In the genomic region with DNA sequence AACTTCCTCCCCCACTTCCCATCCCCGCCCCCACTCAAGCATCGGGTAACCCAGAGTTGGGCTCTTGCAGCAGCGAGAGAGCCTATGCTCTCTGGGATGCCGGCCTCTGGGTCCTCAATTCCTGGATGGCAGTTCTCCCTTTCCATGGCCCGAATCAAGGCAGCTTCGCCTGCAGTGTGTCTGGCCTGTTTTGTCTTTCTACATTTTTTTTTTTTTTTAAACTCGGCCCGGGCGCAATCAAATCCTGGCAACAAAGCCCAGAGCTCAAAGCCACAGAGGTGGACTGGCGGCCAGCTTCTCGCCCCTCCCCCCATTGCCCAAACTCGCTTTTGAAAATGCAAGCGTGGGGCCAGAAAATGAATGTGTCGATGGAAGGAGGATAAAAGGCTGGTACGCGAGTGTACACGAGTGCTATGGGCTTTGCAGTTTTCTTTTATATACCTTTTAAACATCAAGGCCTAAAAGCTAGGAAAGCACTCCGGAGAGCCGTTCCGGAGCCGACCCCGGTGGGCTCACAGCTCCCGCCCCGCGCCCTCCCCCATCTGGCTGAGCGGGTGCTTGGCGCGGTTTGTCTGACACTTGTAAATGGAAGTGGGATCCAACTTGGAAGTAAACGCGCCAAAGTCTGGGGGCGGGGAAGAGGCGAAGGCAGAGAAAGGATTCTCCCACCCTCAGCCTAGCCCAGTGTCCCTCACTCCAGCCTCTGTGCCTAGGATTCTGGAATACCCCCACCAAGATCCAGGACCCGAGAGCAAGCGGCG, we compare ENCODE assay signal across 8 mouse cellular contexts. TPM values are rescaled to one million over a fixed set of nuclear protein-coding genes. Genes with fewer than 3 reads are reported as not detected.
DNase-seq lines count a peak whose midpoint lies in the region; ATAC-seq lines count a peak whose summit lies in the region.

No protein-coding gene starts in this region.

- ATAC-seq in forebrain, embryonic 11.5 days (replicated peaks; ENCODE audit: low FRiP score), result peak; percentile 50
- peak; percentile 62 for ATAC-seq in hindbrain, embryonic 11.5 days (ENCODE audit: low FRiP score)
- ATAC-seq in stomach, embryonic 14.5 days (ENCODE audit: insufficient number of reproducible peaks, insufficient read depth, low FRiP score, low read depth), result no peak
- ATAC-seq in activated CD4-positive, CD25-positive, alpha-beta regulatory T cell, adult 4 months, result no peak

- peak overlapping the region; percentile 87 for H3K27ac ChIP-seq in forebrain, embryonic 11.5 days (ENCODE audit: low read depth, low read length)
- peak overlapping the region; percentile 91 for H3K27ac ChIP-seq in hindbrain, embryonic 11.5 days (ENCODE audit: low read depth, low read length)
- no peak overlapping the region for H3K27ac ChIP-seq in macrophage
- H3K27ac ChIP-seq in stomach, embryonic 14.5 days (ENCODE audit: low read length), result peak overlapping the region; percentile 55

- intact Hi-C loops in left cerebral cortex, postnatal 10 days (cut with DNase I), result loop anchor here (10.0 kb wide), 2 partner anchors 385 to 1725 kb away; no protein-coding TSS in a partner anchor

- H3K4me2 ChIP-seq in forebrain, embryonic 11.5 days (ENCODE audit: low read depth, low read length, severe bottlenecking), result peak overlapping the region; percentile 57
- H3K4me2 ChIP-seq in hindbrain, embryonic 11.5 days (replicated peaks; ENCODE audit: low read depth, low read length), result peak overlapping the region; percentile 79
- H3K4me2 ChIP-seq in stomach, embryonic 14.5 days (replicated peaks; ENCODE audit: low read depth, low read length), result peak overlapping the region; percentile 89

- H3K4me3 ChIP-seq in forebrain, embryonic 11.5 days (ENCODE audit: low read depth, low read length), result peak overlapping the region; percentile 71
- peak overlapping the region; percentile 51 for H3K4me3 ChIP-seq in hindbrain, embryonic 11.5 days (ENCODE audit: low read depth, low read length)
- peak overlapping the region; percentile 13; the same call in 1 of the 2 replicates for H3K4me3 ChIP-seq in macrophage (ENCODE audit: inconsistent target)
- peak overlapping the region; percentile 41 for H3K4me3 ChIP-seq in stomach, embryonic 14.5 days (ENCODE audit: low read depth, low read length)

- no peaks in the 10 kb centered on the region for H3K36me3 ChIP-seq in forebrain, embryonic 11.5 days (ENCODE audit: control insufficient read depth, insufficient read depth, low read length)
- no peaks in the 10 kb centered on the region for H3K36me3 ChIP-seq in hindbrain, embryonic 11.5 days (ENCODE audit: control insufficient read depth, insufficient read depth, low read length)
- no peaks in the 10 kb centered on the region for H3K36me3 ChIP-seq in macrophage (ENCODE audit: inconsistent target)
- no peaks in the 10 kb centered on the region for H3K36me3 ChIP-seq in stomach, embryonic 14.5 days (ENCODE audit: control insufficient read depth, insufficient read depth, low read length)

- no peaks in the 10 kb centered on the region for H3K9me3 ChIP-seq in forebrain, embryonic 11.5 days (ENCODE audit: control insufficient read depth, low read length)
- H3K9me3 ChIP-seq in hindbrain, embryonic 11.5 days (ENCODE audit: control insufficient read depth, low read length), result no peaks in the 10 kb centered on the region
- H3K9me3 ChIP-seq in stomach, embryonic 14.5 days (ENCODE audit: control insufficient read depth, low read depth, low read length), result no peaks in the 10 kb centered on the region

- peaks cover 11% of the 10 kb centered on the region for H3K4me1 ChIP-seq in forebrain, embryonic 11.5 days (replicated peaks; ENCODE audit: control insufficient read depth, insufficient read depth, low read length)
- H3K4me1 ChIP-seq in hindbrain, embryonic 11.5 days (replicated peaks; ENCODE audit: control insufficient read depth, insufficient read depth, low read length), result 0 out of 2 replicates have a peak, but pooled peaks cover 2% of the 10 kb centered on the region
- H3K4me1 ChIP-seq in stomach, embryonic 14.5 days (ENCODE audit: control insufficient read depth, insufficient read depth, low read length), result no peaks in the 10 kb centered on the region

- peak overlapping the region; percentile 88 for H3K9ac ChIP-seq in forebrain, embryonic 11.5 days (ENCODE audit: low read length)
- H3K9ac ChIP-seq in hindbrain, embryonic 11.5 days (ENCODE audit: low read depth, low read length), result peak overlapping the region; percentile 81
- peak overlapping the region; percentile 33; the same call in 1 of the 2 replicates for H3K9ac ChIP-seq in stomach, embryonic 14.5 days (replicated peaks; ENCODE audit: low read depth, low read length)

- H3K27me3 ChIP-seq in forebrain, embryonic 11.5 days (ENCODE audit: control insufficient read depth, insufficient read depth, low read length), result no peaks in the 10 kb centered on the region; the same call in 1 of the 2 replicates
- no peaks in the 10 kb centered on the region for H3K27me3 ChIP-seq in hindbrain, embryonic 11.5 days (ENCODE audit: control insufficient read depth, insufficient read depth, low read length)
- H3K27me3 ChIP-seq in stomach, embryonic 14.5 days (ENCODE audit: control insufficient read depth, insufficient read depth, low read length), result no peaks in the 10 kb centered on the region

- H3K79me2 ChIP-seq in macrophage (ENCODE audit: inconsistent target), result no peaks in the 10 kb centered on the region

- DNase-seq in ES-CJ7 (ENCODE audit: low read depth, low spot score), result peak; percentile 43
- DNase-seq in adrenal gland, postnatal 25 days, result peak; percentile 57
- DNase-seq in forebrain, embryonic 11.5 days (ENCODE audit: low spot score), result peak; percentile 86
- DNase-seq in hindbrain, embryonic 11.5 days (ENCODE audit: low spot score), result peak; percentile 84
- peak; percentile 52 to 81 for DNase-seq in left cerebral cortex, postnatal 10 days (ENCODE audit: extremely low spot score in 1 of 2, low spot score in 2 of 2)

- under 1% methylated on average over 35 of the region's 35 CpGs for whole genome bisulfite sequencing in forebrain, embryonic 11.5 days
- under 1% methylated on average over 35 of the region's 35 CpGs for WGBS in hindbrain, embryonic 11.5 days
- WGBS in macrophage (ENCODE audit: missing documents), result 4% methylated on average over 35 of the region's 35 CpGs
- WGBS in stomach, embryonic 14.5 days, result under 1% methylated on average over 35 of the region's 35 CpGs

RNA-seq across cellular contexts. Expression of a gene that starts 1.3 kb away (rescaled TPM):
- 3.5 and 3.9 TPM in 2 replicates for total RNA-seq in adrenal gland, postnatal 25 days (2021)
- polyA plus RNA-seq in forebrain, embryonic 11.5 days (2014; fragmentation: Nextera tagmentation; extraction: Ambion mirVana), result 11.9 and 12.4 TPM in 2 replicates
- 12.7 and 15.5 TPM in 2 replicates for polyA plus RNA-seq in hindbrain, embryonic 11.5 days (2014; fragmentation: Nextera tagmentation; extraction: Ambion mirVana)
- total RNA-seq in left cerebral cortex, postnatal 10 days (2021), result 10 to 100 TPM; 60.2 to 68.0 TPM
- 10 to 100 TPM in 17 of 26 experiments, 1 to 10 TPM in 9; 4.8 to 62.7 (median 12.6) TPM for total RNA-seq in macrophage (2018; cell fraction: chromatin; rRNA removed)
- total RNA-seq in macrophage (2018; cell fraction: cytosol; rRNA removed), result 1 to 10 TPM in 23 of 26 experiments, under 1 TPM in 3; 0.71 to 5.4 (median 2.0) TPM
- total RNA-seq in macrophage (2018; cell fraction: nucleus; rRNA removed), result 10 to 100 TPM in 3 of 26 experiments, 1 to 10 TPM in 23; 1.9 to 32.3 (median 6.6) TPM
- 0.43 to 5.0 TPM (median 2.3 TPM) in 3 replicates for polyA plus RNA-seq in macrophage (2018)
- 2.9 and 3.2 TPM in 2 replicates for polyA plus RNA-seq in stomach, embryonic 14.5 days (2014; fragmentation: Nextera tagmentation; extraction: Ambion mirVana)
- under 1 TPM; 0.13 to 0.29 TPM for polyA plus RNA-seq in activated CD4-positive, CD25-positive, alpha-beta regulatory T cell, adult 4 months (2017; shearing (Covaris generic))

Comparison
In these comparisons a context has a peak if more than half of its experiments do, and no peak if none do; other contexts are left out.
1. ATAC-seq: peak in forebrain, embryonic 11.5 days (single experiment) and hindbrain, embryonic 11.5 days (single experiment); none in stomach, embryonic 14.5 days (single experiment) and activated CD4-positive, CD25-positive, alpha-beta regulatory T cell, adult 4 months (single experiment).
2. H3K4me3 ChIP-seq: peak in every context shown above with its lines; median percentile 71 in forebrain, embryonic 11.5 days; 51 in hindbrain, embryonic 11.5 days; 41 in stomach, embryonic 14.5 days; 13 in macrophage.
3. H3K9ac ChIP-seq: peak in every context shown above with its lines; median percentile 88 in forebrain, embryonic 11.5 days; 81 in hindbrain, embryonic 11.5 days; 33 in stomach, embryonic 14.5 days.
4. Peak in every context shown above with its lines, with median percentiles within 50 percentile points of each other: DNase-seq and H3K4me2 ChIP-seq.